In the genomic region with DNA sequence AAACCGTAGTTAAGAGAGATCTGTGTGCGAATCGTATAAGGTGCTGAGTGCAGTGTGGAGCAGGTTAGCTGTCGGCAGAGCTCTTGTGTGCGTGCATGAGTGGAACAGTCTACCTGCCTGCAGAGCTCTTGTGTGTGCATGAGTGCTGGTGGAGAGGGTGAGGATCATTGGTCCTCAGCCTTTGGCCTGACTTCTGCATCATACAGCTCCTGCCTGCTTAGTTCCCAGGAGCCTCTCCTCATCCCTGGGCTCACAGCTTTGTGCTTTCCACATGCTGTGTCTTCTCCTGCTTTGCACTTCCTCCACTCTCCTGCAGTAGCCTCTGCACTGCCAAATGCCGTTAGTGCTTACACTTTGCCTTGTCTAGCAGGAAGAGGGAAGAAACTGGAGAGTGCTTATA, we compare ENCODE assay signal across 18 mouse cellular contexts.
DNase-seq lines count a peak whose midpoint lies in the region; ATAC-seq and TF ChIP-seq lines count a peak whose summit lies in the region.
"Had no signal": no experiment of that assay in that cellular context is flagged by ENCODE, and none has a peak within 500 bp of the region (broad histone marks: within the 10 kb centered on the region; RNA-seq: fewer than 3 reads in every experiment).

No protein-coding gene starts in this region.

- TF ChIP-seq CTCF in left cerebral cortex, adult 2 months (IDR thresholded peaks at IDR 0.05): no peak; the same call in 1 of the 2 replicates
- TF ChIP-seq CTCF in CH12.LX (conservative IDR thresholded peaks at IDR 0.05 in 1 of 2, IDR thresholded peaks at IDR 0.05 in 1 of 2; ENCODE audit: low read depth in 2 of 2, low read length in 2 of 2): no peak

- no peak for TF ChIP-seq RAD21 in CH12.LX (IDR thresholded peaks at IDR 0.05; ENCODE audit: low read depth, low read length)

- no peaks in the 10 kb centered on the region for H3K36me3 ChIP-seq in heart, embryonic 10.5 days
- H3K36me3 ChIP-seq in CH12.LX (replicated peaks in 1 of 2; ENCODE audit: control insufficient read depth in 1 of 2, insufficient read depth in 1 of 2, low read length in 1 of 2): peaks cover 28 to 84% of the 10 kb centered on the region in 2 experiments
- H3K36me3 ChIP-seq: embryonic facial prominence, embryonic 12.5 days; forebrain, embryonic 15.5 days; heart, embryonic 15.5 days; hindbrain, embryonic 13.5 days had no signal

- H3K79me2 ChIP-seq in CH12.LX (replicated peaks; ENCODE audit: control insufficient read depth, extremely low read depth, insufficient read depth, poor library complexity, severe bottlenecking): peaks cover 72% of the 10 kb centered on the region

- no peak overlapping the region for H3K9ac ChIP-seq in CH12.LX (ENCODE audit: insufficient read depth, low read depth)
- H3K9ac ChIP-seq: embryonic facial prominence, embryonic 12.5 days; forebrain, embryonic 15.5 days; heart, embryonic 15.5 days; hindbrain, embryonic 13.5 days had no signal

- dilution Hi-C loops in CH12.LX (cut with MboI; ENCODE audit: extremely low pct_ligation_motif_present, extremely low pct_unique_long_range_greater_than_20kb, low sequenced_read_pairs): no loop called here

- no peak overlapping the region for H3K27ac ChIP-seq in heart, embryonic 10.5 days
- H3K27ac ChIP-seq in left cerebral cortex, adult 2 months: peak overlapping the region; percentile 33
- H3K27ac ChIP-seq in CH12.LX (ENCODE audit: insufficient read depth, low read depth): peak overlapping the region; percentile 18; the same call in 1 of the 2 replicates
- H3K27ac ChIP-seq: embryonic facial prominence, embryonic 12.5 days; forebrain, embryonic 15.5 days; heart, embryonic 15.5 days; hindbrain, embryonic 13.5 days; hindbrain, postnatal 0 days had no signal

- TF ChIP-seq POLR2A in CH12.LX (IDR thresholded peaks at IDR 0.05; ENCODE audit: low read depth, low read length): no peak

- no peak overlapping the region for H3K4me3 ChIP-seq in heart, embryonic 10.5 days
- H3K4me3 ChIP-seq in left cerebral cortex, adult 2 months: no peak overlapping the region
- no peak overlapping the region for H3K4me3 ChIP-seq in CH12.LX (replicated peaks in 1 of 3; ENCODE audit: low read depth in 2 of 3, low read length in 2 of 3, poor library complexity in 1 of 3)
- H3K4me3 ChIP-seq: embryonic facial prominence, embryonic 12.5 days; forebrain, embryonic 15.5 days; heart, embryonic 15.5 days; hindbrain, embryonic 13.5 days had no signal

- DNase-seq in heart, embryonic 10.5 days (ENCODE audit: low spot score): peak; percentile 63
- no peak for DNase-seq in heart, postnatal 36 days
- DNase-seq in left cerebral cortex, adult 2 months (ENCODE audit: extremely low spot score in 1 of 2, low spot score in 2 of 2): no peak
- DNase-seq in left cerebral cortex, adult 8-10 months (ENCODE audit: low spot score in 2 of 2): no peak
- no peak for DNase-seq in CH12.LX (ENCODE audit: extremely low read depth)
- no peak for DNase-seq in left cerebral cortex, postnatal 25 days (ENCODE audit: low spot score in 2 of 2)
- DNase-seq: adrenal gland, postnatal 10 days; cerebellum, adult 11 months; cerebellum, adult 8-10 months; cerebellum, postnatal 14 days; gastrocnemius, postnatal 14 days; kidney, adult 11 months had no signal

- H3K4me2 ChIP-seq in CH12.LX (ENCODE audit: insufficient read depth, low read depth, poor library complexity, severe bottlenecking): no peak overlapping the region
- H3K4me2 ChIP-seq: embryonic facial prominence, embryonic 12.5 days; forebrain, embryonic 15.5 days; heart, embryonic 15.5 days; hindbrain, embryonic 13.5 days had no signal

- peaks cover 37% of the 10 kb centered on the region for H3K4me1 ChIP-seq in heart, embryonic 10.5 days
- peaks cover 39 to 91% of the 10 kb centered on the region in 2 experiments for H3K4me1 ChIP-seq in CH12.LX (ENCODE audit: control insufficient read depth in 1 of 2, insufficient read depth in 2 of 2)
- H3K4me1 ChIP-seq: embryonic facial prominence, embryonic 12.5 days; forebrain, embryonic 15.5 days had no signal

- no peaks in the 10 kb centered on the region for H3K9me3 ChIP-seq in heart, embryonic 10.5 days
- no peaks in the 10 kb centered on the region for H3K9me3 ChIP-seq in CH12.LX (replicated peaks; ENCODE audit: low read length)
- H3K9me3 ChIP-seq: embryonic facial prominence, embryonic 12.5 days; forebrain, embryonic 15.5 days; heart, embryonic 15.5 days; hindbrain, embryonic 13.5 days had no signal

- 0 out of 2 replicates have a peak, but pooled peaks have one; percentile 17 for ATAC-seq in megakaryocyte progenitor cell, adult 5-6 weeks (replicated peaks; ENCODE audit: poor library complexity)
- ATAC-seq: forebrain, embryonic 15.5 days; hindbrain, postnatal 0 days had no signal

- no peak for TF ChIP-seq EP300 in CH12.LX (IDR thresholded peaks at IDR 0.05; ENCODE audit: low read length)

- no peaks in the 10 kb centered on the region for H3K27me3 ChIP-seq in heart, embryonic 10.5 days (ENCODE audit: insufficient read depth, poor library complexity, severe bottlenecking)
- H3K27me3 ChIP-seq in CH12.LX (replicated peaks): no peaks in the 10 kb centered on the region
- H3K27me3 ChIP-seq: embryonic facial prominence, embryonic 12.5 days; forebrain, embryonic 15.5 days; heart, embryonic 15.5 days; hindbrain, embryonic 13.5 days had no signal

- intact Hi-C loops in heart, postnatal 36 days (cut with DNase I): no loop called here
- intact Hi-C loops in left cerebral cortex, adult 2 months (cut with DNase I): no loop called here
- intact Hi-C loops in left cerebral cortex, postnatal 25 days (cut with DNase I): no loop called here

- in situ Hi-C loops in CH12.LX (cut with MboI; ENCODE audit: low pct_ligation_motif_present, low pct_unique_long_range_greater_than_20kb, low sequenced_read_pairs): no loop called here

- WGBS in heart, embryonic 10.5 days: 72% methylated on average over 6 of the region's 6 CpGs

TF ChIP-seq in CH12.LX, 34 proteins besides CTCF, POLR2A, EP300 and RAD21:
- TF ChIP-seq IRF4 (IDR thresholded peaks at IDR 0.05; ENCODE audit: low read depth, low read length) (no peak), CHD2 (IDR thresholded peaks at IDR 0.05; ENCODE audit: low read length) (no peak), MYC (IDR thresholded peaks at IDR 0.05; ENCODE audit: low read depth, low read length) (no peak), SMC3 (IDR thresholded peaks at IDR 0.05; ENCODE audit: low read depth, low read length) (no peak), MEF2A (IDR thresholded peaks at IDR 0.05; ENCODE audit: borderline replicate concordance, low read depth, low read length) (no peak), USF2 (conservative IDR thresholded peaks at IDR 0.05; ENCODE audit: low read depth, low read length) (no peak), MAZ (IDR thresholded peaks at IDR 0.05; ENCODE audit: low read depth, low read length) (no peak), RCOR1 (conservative IDR thresholded peaks at IDR 0.05; ENCODE audit: low read depth, low read length) (no peak), CHD1 (IDR thresholded peaks at IDR 0.05; ENCODE audit: low read depth, low read length) (no peak), TBP (conservative IDR thresholded peaks at IDR 0.05; ENCODE audit: low read depth, low read length) (no peak), NRF1 (IDR thresholded peaks at IDR 0.05; ENCODE audit: low read depth, low read length) (no peak), E2F4 (IDR thresholded peaks at IDR 0.05; ENCODE audit: insufficient replicate concordance, low read depth, low read length) (no peak)
